Mouse (Mus musculus): Measurements from ENCODE around the gene Ptprj.
A peak's percentile ranks its signal among the peaks of the same experiment; 100 is the strongest.

The Ptprj gene

DNA sequence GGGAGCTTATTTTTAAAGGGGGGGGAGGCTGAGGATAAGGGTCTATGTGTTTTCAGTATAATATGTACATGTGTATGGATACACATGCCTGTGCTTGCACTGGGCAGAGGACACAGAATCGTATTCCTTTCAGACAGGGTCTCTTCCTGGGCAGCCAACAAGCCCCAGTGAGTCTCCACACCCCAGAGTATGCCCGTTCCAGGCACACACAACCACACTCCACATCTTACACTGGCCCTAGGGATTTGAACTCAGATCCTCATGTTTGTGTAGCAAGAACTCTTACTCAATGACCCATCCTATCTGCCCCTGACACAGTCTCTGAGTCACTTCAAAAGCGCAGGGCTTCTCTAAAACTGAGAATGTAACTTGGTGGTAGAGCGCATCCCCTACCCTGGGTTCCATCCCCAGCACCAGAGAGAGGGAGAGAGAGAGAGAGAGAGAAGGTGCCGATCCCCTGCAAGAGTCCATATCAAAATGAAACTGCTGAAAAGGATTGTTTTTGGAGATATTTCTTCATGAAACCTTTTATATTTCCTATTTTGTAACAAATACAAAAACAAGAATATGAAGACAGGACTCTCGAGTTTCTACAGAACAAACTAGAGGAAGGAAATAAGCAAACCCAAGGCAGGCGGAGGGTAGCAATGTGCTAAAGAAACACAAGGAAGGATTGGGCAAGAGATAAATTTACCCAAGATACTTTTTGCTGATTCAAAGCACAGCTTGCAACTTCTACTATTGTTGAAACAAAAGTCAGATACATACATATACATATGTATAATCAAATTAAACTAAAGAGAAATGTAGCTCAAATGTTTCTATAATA, 2.8 kb downstream of the Ptprj start:
- no peak for DNase-seq (ENCODE audit: low read depth, low spot score)

DNA sequence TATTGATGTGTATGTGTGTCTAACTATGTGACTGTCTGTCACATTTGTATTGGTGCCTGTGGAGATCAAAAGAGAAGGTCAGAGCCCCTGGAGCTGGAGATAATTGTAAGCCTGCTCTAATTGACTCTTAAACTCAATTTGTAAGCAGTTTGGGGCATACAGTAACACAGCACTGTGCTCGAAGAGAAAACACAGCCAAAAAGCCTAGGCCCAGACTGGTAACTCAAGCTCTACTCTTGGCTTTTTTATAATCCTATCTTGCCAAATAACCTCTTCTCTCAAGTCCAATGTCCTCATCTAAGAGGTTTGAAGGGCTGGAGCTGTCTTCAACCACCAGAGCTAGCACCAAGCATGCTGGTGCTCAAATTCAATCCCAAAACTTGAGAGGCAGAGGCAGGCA, 3.5 kb downstream of the Ptprj start:
- no peak for DNase-seq (ENCODE audit: low read depth, low spot score)

DNA sequence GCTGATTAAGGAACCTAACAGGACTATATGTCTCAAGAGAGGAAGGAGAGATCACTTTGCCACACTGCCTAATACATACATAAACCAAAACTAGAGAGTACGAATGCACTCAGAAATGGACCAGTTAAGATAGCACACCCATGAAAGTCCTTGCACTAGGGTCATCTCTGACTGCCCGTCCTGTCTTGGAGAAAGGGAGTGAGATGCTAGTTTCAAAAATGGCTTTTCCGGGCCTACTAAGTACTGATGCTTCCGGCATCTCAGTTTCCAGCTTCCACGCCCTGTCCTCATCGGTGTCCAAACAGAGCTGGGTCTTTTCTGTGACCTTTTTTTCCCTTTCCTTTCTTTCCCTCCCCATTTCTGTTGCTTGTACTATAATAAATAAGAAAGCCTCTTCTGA, 4.0 kb downstream of the Ptprj start:
- no peak for DNase-seq (ENCODE audit: low read depth, low spot score)

DNA sequence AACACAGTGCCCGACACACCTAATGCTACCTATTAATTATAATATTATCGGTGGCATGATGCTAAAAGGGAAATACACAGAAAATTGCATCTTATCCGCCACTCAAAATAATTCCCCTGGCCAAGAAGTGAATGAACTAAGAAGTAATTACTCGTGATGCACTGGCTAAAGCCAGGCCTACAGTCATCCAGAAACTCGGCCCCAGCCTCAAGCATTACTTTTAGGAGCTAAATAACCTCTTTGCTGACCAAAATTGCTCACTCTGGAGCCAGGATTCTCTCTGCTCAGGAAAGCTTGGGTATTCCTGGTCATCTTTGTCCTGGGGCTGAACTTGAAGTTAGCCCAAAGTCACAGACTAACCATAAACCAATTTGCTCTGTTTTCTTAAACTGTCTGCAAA, 4.7 kb downstream of the Ptprj start:
- DNase-seq (ENCODE audit: low read depth, low spot score): no peak

DNA sequence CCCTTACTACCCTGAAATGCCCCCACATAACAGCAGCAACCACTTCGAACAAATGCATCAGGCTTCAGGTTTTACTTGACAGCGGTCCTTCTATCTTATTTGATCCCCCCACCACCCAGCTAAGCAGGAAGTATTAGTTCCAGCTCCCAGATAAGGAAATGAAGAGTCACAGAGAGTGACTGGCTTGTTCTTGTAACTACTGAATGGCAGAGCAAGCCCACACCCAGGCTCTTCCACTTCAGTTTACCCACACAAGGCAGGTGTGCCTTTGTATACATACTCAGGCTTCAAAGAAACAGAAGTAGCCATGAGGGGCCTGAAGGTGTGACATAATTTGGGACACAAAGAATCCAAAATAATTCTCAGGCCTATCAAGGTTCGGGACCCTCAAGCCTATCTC, 5.3 kb downstream of the Ptprj start:
- DNase-seq (ENCODE audit: low read depth, low spot score): peak; percentile 2

DNA sequence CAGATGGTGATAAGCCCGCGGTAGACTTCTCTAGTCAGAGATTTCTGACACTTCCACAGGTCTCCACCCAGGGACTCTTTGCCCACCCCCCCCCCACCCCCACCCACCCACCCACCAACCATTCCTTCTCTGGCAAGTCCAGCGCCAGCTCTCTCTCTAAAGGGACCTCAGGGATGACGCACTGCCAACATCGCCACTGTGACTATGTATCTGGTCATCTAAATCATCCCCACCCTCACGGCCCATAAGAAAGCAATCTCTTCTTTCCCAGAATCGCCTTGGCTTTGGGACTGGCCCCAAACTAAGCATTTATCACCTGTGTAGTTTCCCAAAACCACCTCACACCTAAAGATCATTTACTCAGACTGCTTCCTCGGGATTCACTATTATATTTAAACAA, 5.9 kb downstream of the Ptprj start:
- peak; percentile 18 for DNase-seq (ENCODE audit: low read depth, low spot score)

DNA sequence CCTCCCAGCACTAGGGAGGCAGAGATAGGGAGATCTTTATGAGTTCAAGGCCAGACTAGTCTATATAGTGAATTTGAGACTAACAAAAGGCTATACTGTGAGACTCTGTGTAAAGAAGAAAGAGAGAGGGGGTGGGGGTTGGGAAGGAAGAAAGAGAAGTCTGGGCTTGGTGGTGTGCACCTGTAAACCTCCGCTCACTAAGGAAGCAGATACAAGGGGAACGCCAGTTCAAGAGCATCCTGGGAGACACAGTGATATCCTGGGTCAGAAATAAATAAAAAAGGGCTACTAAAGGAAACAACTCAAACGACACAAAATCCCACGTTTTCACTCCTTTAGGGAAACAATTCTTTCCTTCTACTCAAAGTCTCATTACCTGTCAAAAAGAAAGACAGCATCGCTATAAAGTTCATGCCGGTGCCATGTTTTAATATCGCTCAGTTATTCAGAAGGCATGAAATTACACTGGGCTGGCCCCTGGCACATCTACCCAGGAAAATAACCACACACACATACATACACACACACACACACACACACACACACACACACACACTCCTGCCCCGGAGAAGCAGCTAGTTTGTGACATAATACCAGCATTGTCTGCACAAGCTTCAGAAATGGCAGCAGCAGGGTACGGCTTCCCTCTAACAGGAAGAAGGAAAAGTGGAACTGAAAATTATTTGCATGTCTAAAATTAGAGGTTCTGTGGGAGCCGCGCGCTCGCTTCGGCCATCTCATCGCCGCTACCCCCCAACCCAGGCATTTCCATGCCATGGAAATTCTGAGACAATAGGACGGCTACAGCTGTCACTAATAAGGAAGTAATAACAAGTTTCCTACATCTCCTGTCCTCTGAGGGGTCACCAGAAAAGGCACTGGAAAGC, 6.6 kb downstream of the Ptprj start:
- DNase-seq (ENCODE audit: low read depth, low spot score): peak; percentile 73

DNA sequence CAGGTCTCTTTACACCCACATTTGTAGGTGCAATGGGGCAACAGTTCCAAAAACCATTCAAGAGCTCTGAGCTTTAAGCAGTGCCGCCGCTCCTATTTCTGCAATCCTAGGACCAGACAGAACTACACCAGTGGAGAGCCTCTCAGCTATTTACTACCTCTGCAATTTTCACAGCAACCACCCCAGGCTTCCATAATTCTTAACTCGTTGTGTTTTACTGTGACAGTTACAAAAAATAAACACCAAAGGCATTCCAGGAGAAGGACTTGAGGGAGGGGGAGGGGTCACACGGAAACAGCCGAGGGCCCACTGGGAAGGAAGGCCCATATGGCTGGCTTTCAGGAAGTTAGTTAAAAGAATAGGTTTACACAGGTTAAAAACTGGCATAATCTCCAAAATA, 8.3 kb downstream of the Ptprj start:
- DNase-seq (ENCODE audit: low read depth, low spot score): peak; percentile 1

DNA sequence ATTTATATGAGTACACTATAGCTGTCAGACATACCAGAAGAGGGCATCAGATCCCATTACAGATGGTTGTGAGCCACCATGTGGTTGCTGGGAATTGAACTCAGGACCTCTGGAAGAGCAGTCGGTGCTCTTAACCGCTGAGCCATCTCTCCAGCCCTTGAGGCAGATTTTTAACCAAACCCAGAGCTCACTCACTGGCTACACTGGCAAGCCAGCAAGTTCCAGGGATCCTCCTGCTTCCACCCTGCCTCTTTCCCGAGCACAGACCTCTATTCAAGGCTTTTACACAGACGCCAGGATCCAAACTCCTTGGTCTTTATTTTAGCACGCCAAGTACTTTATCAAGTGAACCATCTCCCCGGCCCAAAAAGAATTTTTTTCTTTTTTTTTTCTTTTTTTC, 9.0 kb downstream of the Ptprj start:
- peak; percentile 3 for DNase-seq (ENCODE audit: low read depth, low spot score)

DNA sequence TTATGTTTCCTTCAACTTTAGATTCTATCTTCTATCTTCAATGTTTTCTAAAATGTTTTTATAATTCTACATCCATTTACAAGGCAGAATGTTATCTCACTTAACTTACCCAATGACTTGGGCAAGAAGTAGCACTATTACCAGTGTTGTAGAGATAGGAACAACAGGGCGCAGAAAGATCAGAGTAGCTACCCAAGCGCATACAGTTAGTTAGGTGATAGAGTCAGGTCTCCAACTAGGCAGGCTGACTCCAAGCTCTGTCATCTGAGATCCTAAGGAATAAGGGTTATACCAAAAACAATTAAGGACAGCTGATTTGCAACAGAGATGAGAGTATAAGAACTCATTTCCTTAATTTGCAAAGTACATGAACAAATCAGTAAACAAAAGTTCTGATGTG, 9.6 kb downstream of the Ptprj start:
- DNase-seq (ENCODE audit: low read depth, low spot score): peak; percentile 1

DNA sequence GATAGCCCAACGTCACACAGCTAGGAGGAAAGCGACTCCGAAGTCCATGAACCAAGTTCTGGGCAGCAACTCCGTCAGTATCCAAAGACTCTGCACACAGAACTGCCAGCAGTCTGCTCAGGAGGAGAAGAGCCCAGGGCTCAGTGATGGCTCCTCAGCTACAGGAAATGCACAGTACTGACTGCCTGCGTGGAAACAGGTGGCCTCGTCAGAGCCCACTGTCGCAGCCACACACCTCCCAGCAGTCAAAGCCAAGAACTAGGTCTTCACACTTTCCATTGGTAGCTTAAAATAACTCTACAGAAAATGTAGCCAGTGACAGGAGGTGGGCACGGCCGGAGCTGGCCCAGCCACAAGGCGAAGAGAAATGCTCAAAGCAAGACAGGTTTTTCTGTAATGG, 10.2 kb downstream of the Ptprj start:
- DNase-seq (ENCODE audit: low read depth, low spot score): peak; percentile 97

DNA sequence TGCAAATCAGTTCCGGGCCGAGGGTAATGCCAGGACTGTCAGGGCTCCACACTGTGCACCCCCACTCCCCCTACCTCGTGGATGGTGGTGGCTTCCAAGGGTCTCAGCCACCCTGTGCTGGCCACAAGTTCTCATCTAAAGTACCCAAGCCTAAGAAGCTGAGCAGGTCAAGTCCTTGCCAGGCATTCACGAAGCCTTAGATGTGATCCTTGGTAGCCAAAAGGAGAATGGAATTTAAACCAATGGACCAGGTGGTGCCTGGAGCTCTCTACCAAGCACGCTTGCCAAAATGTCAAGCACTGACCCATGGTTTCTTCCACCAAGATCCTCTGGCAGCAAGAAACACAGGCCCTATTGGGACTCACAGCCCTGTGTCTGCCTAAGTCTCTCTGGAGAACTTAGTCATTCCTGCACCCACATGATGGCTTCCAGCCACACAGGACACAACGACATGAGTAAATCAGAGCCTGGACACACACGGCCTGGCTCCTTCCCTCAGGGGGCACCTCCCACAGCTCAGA, 11.4 kb downstream of the Ptprj start:
- DNase-seq (ENCODE audit: low read depth, low spot score): peak; percentile 92

DNA sequence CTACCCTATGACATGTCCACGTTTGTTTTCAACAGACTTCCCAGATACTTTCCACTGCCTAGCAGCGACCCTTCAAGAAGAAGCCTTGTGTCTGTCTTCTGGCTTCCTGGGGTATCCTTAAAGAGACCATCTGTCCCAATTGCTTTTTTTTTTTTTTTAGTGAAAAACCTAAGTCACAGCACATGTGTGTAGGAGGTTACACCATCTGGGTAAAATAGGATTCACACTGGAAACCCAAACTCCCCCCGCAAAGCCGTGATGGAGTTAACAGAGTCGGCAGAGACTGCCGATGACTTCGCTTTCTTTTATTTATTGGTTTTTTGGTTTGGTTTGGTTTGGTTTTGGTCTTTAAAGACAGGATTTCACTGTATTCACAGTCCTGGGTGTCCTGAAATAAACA, 12.4 kb downstream of the Ptprj start:
- DNase-seq (ENCODE audit: low read depth, low spot score): peak; percentile 83

DNA sequence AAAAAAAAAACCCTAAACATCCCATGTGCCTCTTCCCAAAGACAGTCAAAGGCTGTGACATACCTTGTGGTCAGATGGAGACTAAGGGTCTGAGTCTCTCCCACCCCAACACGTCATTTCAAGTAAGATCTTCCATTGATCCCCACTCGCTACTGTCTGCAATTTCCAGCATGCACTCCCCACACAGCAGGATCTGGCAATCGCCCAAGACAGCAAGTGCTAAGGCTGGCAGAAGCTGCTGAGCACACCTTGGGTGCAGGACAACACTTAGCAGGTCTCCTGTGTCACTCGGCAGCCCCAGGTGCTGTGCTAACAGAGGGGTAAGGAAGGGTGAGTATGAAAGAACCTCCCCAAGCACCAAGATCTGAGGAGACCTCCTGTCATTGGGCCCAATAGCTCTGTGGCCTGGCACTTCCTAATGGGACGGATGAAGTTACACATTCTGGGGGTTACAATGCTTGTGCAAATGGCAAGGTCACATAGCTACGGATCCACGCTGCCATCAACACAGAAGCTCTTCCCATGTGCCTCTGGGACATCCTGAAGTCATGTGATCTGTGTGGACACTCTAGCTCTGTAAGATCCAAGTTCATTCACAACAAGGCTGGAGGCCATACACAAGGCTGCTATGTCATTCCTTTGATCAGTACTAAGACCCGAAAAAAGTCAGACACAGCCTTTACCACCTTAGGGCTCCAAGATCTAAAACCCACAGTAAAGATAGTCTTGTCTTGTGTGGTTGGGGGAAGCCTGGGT, 13.5 kb downstream of the Ptprj start:
- DNase-seq (ENCODE audit: low read depth, low spot score): peak; percentile 79

DNA sequence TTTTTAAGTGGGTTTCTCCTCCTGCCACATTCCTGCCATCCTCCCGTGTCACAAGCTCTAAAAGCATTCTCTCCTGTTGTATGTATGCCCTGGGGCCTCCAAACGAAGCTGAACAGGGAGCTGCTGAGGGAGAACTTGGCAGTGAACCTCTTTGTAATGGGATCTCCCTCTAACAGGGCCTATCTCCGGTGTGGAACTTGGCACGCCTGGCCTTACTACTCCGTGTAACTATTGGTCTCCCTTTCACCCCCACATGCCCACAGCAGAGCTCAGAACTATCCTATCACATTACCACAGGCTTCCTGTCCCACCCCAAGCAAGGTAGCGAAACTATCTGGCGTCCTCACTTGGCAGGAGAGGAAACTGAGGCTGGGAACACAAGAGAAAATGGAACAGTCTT, 14.4 kb downstream of the Ptprj start:
- peak; percentile 57 for DNase-seq (ENCODE audit: low read depth, low spot score)

DNA sequence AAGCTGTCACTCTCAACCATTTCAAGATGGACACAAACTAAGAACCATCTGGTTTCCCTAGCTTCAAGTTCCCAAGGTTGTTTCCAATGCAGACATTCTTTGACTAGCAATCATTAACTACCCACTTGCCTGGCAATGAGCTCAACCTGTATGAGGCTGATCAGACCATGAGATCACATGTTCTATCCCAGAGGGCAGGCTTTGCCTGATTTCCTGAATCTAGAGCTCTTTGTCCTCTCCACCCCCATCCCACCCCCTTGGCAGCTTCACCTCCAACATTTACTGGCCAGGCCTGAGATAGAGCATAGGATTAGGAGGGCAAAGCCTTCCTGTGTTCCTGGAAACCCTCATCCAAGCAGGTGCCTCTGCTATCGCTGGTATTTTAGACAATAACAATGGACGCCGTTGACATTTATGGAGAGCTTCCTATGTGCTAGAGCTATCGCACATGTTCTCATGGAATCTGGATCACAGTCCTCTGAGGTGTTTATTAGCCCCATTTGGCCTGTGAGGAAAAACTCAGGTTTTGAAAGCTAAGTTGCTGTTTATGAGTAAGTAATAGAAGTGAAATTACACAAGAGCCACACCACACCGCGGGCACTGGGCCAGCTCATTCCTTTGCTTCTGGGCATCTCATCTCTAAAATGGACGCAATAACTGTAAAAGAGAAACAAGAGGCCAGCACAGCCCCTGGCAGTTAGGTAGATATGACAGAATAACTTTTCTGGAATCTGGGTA, 15.1 kb downstream of the Ptprj start:
- DNase-seq (ENCODE audit: low read depth, low spot score): no peak

DNA sequence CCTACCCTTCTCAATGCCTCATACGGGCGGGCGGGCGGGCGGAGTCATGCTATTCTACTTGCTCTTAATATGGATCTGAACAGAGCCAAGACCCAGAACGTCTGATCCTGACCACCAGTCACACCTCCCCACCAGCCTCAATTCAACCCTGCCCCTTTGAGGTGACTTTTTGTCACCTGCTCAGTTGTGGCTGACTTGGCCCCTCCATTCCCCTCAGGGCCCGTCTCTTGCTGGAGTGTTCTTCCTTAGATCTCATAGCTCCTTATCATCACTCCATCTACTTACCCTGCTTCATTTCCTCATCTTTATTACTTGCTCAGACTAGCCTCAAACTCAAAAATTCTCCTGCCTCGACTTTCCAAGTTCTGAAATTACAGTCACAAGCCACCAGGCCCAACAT, 15.9 kb downstream of the Ptprj start:
- DNase-seq (ENCODE audit: low read depth, low spot score): no peak

DNA sequence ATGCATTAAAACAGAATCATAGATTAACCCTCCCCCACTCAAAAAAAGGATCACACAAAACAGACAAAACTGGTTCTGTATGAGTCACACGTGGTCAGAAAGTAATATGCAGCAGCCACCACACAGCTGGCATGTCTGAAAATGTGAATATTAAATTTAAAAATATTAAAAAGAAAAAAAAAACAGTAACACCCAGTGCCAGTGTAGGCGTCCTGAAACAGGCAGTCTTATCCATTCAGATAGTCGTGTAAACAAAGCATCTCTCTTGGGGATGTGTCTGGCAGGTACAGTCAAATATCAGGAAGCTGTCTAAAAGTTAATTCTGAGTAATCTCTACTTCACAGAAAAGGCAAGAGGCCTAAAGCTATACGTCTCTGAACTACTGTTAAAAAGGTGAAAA, 17.3 kb downstream of the Ptprj start:
- DNase-seq (ENCODE audit: low read depth, low spot score): no peak

DNA sequence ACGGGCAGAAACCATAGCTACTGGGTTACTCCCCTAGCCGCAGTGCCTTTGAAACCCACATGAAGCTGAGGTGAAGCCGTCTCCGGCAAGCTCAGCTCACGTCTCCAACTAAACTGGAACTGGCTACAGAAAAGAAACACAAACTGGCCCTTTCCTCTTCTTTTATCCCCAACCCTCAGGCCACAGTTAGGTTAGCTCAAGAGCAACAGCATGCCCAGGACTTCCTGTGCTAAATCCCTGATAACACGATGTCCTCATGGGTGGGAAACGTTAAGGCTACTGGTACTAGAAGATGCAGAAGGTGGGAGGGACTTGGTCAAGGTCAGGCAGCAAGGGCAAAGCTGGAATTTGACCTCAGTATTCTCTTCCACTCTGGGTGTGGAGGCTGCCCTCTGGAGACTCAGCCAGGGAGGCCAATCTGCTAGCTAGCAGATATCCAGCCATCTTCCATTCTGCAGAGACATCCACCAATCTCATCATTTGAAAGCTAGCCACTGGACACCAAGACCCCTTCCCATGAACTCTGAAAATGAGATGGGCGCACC, 18.2 kb downstream of the Ptprj start:
- DNase-seq (ENCODE audit: low read depth, low spot score): no peak

DNA sequence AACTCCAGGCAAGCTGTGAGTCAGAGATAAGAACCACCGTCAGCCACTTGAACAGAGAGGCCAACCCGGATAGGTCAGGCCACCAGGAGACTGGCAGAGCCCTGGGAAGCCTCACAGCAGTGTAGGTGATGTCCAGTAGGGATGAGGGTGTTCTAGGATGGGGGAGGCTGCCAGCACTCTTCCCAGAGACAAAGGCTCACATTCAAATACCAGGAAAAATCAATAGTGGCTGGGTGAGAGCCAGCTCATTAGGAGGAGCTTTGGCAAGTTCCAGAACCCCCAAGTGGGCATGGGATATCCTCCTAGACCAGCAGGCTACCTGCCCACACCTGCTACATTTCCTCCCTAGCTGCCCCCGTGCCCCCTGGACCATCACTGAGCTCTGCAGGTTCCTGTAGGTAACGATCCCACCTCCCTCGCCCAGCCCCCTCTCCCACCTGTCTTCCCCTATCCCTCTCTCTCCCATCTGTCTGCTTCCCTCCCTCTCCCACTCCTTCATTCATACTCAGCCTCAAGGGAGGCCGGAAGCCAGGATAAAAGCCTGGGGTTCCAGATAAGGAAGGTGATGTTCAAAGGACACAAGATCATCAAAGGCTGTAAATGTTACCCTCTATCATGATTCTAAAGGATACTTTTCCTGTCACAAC, 20.1 kb downstream of the Ptprj start:
- DNase-seq (ENCODE audit: low read depth, low spot score): peak; percentile 58

All from brain, adult 2 months (tissue).